Mouse (Mus musculus) lung, postnatal 0 days (tissue): Measurements from ENCODE around the gene Irx4.

Experiments used
- CTCF ChIP-seq: IDR thresholded peaks from 2 replicates; pipeline ENCODE4 v1.5.1; 2016; ENCODE audit warnings: antibody characterized with exemption, mild to moderate bottlenecking
- EP300 ChIP-seq: IDR thresholded peaks from 2 replicates; pipeline ENCODE4 v1.6.1; 2016; ENCODE audit warnings: antibody characterized with exemption, mild to moderate bottlenecking, control low read depth

DNA sequence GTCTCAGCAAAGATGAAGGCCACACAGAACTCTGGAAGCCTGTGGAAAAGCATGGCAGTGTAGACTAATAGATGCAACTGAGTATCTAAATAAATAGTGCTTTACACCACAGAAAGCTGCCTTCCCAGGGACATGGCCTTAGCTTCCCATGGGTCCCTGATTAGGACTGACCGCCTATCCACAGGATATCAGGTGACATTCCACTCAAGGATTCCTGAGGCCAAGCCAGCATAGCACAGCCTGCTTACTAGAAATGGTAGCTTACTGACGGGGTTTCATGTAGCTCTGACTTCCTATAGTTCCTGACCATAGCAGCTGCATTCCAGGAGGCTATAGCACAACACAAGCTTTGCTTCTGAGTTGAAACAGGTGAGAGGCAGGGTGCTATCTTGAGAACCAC is 22.1 kb downstream of the Irx4 start:
- no peak for TF ChIP-seq CTCF
- no peak for TF ChIP-seq EP300
